Comparison of ENCODE assay signal across 20 mouse cellular contexts in genomic region chr13:36087427-36087826, GRCm38 (mm10). TPM values are rescaled to one million over a fixed set of nuclear protein-coding genes. Genes with fewer than 3 reads are reported as not detected.
DNase-seq lines count a peak whose midpoint lies in the region; ATAC-seq lines count a peak whose summit lies in the region.
"Had no signal": no experiment of that assay in that cellular context is flagged by ENCODE, and none has a peak within 500 bp of the region (broad histone marks: within the 10 kb centered on the region; RNA-seq: fewer than 3 reads in every experiment).

No protein-coding gene starts in this region.

- peak; percentile 53 for DNase-seq in c-Kit-positive CD71-positive TER-119-positive erythroid progenitor cells, embryonic 14.5 days (ENCODE audit: low spot score)
- no peak for DNase-seq in left cerebral cortex, adult 18-20 months (ENCODE audit: low spot score in 2 of 2)
- no peak for DNase-seq in ovary, adult 18-20 months (ENCODE audit: low spot score)
- DNase-seq in right cerebral cortex, adult 18-20 months: no peak
- DNase-seq: adrenal gland, postnatal 10 days; cerebellum, adult 18-20 months; cerebellum, adult 9-11 months; cerebellum, postnatal 36 days; forebrain, postnatal 0 days; gastrocnemius, postnatal 14 days; heart, adult 2 months had no signal

- no peaks in the 10 kb centered on the region for H3K9me3 ChIP-seq in liver, embryonic 15.5 days (replicated peaks)
- H3K9me3 ChIP-seq: embryonic facial prominence, embryonic 10.5 days; forebrain, embryonic 12.5 days; heart, embryonic 15.5 days; hindbrain, embryonic 10.5 days had no signal

- no peak overlapping the region for H3K4me3 ChIP-seq in liver, embryonic 15.5 days (replicated peaks)
- H3K4me3 ChIP-seq: embryonic facial prominence, embryonic 10.5 days; forebrain, embryonic 12.5 days; heart, adult 2 months; heart, embryonic 15.5 days; hindbrain, embryonic 10.5 days had no signal

- peak overlapping the region; percentile 56 for H3K4me2 ChIP-seq in liver, embryonic 15.5 days
- H3K4me2 ChIP-seq: forebrain, embryonic 12.5 days; heart, embryonic 11.5 days; heart, embryonic 15.5 days; hindbrain, embryonic 14.5 days had no signal

- H3K27ac ChIP-seq in liver, embryonic 15.5 days (replicated peaks): peak overlapping the region; percentile 88
- H3K27ac ChIP-seq: embryonic facial prominence, embryonic 10.5 days; forebrain, embryonic 12.5 days; heart, adult 2 months; heart, embryonic 15.5 days; hindbrain, embryonic 10.5 days; hindbrain, embryonic 14.5 days had no signal

- H3K9ac ChIP-seq in liver, embryonic 15.5 days: no peak overlapping the region
- H3K9ac ChIP-seq: forebrain, embryonic 12.5 days; forebrain, postnatal 0 days; heart, embryonic 15.5 days; hindbrain, embryonic 14.5 days had no signal

- peaks cover 59% of the 10 kb centered on the region for H3K4me1 ChIP-seq in liver, embryonic 15.5 days (replicated peaks)
- H3K4me1 ChIP-seq: forebrain, embryonic 12.5 days; hindbrain, embryonic 10.5 days had no signal

- H3K36me3 ChIP-seq in liver, embryonic 15.5 days (replicated peaks): peaks cover 25% of the 10 kb centered on the region
- H3K36me3 ChIP-seq: embryonic facial prominence, embryonic 10.5 days had no signal

- 30% methylated on average over 2 of the region's 2 CpGs for WGBS in liver, embryonic 15.5 days (ENCODE audit: insufficient replicate concordance)

- peak; percentile 55 for ATAC-seq in erythroid progenitor cell, adult 5-6 weeks (replicated peaks; ENCODE audit: low FRiP score, poor library complexity, severe bottlenecking)
- ATAC-seq in liver, embryonic 15.5 days (ENCODE audit: insufficient read depth): peak; percentile 59
- ATAC-seq in megakaryocyte-erythroid progenitor cell, adult 5-6 weeks (replicated peaks; ENCODE audit: low FRiP score, low TSS enrichment, poor library complexity, severe bottlenecking): peak; percentile 44
- ATAC-seq: forebrain, postnatal 0 days had no signal

- no peaks in the 10 kb centered on the region for H3K27me3 ChIP-seq in liver, embryonic 15.5 days
- H3K27me3 ChIP-seq: forebrain, embryonic 12.5 days; heart, embryonic 15.5 days had no signal

RNA-seq across cellular contexts. Expression of gene Fars2, which starts 29.8 kb away (rescaled TPM):
- total RNA-seq in erythroid progenitor cell, adult 5-6 weeks (2015; ENCODE audit: low replicate concordance): 21.3 and 23.5 TPM in 2 replicates
- total RNA-seq in erythroid progenitor cell, adult 5-6 weeks (2017; ENCODE audit: low replicate concordance): 35.8 and 44.8 TPM in 2 replicates
- polyA plus RNA-seq in liver, embryonic 15.5 days (2015; fragmentation: Nextera tagmentation; extraction: Ambion mirVana): 26.7 and 28.3 TPM in 2 replicates
- total RNA-seq in megakaryocyte-erythroid progenitor cell, adult 5-6 weeks (2014; fragmentation: Nextera tagmentation): 53.3 and 54.5 TPM in 2 replicates
- total RNA-seq in megakaryocyte-erythroid progenitor cell, adult 5-6 weeks (2017): 55.2 and 110 TPM in 2 replicates
- 10 to 100 TPM; 39.5 to 43.8 TPM for total RNA-seq in left cerebral cortex, adult 18-20 months (2021)

RNA-seq across cellular contexts. Expression of gene Lyrm4, which starts 29.9 kb away (rescaled TPM):
- total RNA-seq in erythroid progenitor cell, adult 5-6 weeks (2015; ENCODE audit: low replicate concordance): 8.8 and 9.4 TPM in 2 replicates
- 2.4 and 9.2 TPM in 2 replicates for total RNA-seq in erythroid progenitor cell, adult 5-6 weeks (2017; ENCODE audit: low replicate concordance)
- polyA plus RNA-seq in liver, embryonic 15.5 days (2015; fragmentation: Nextera tagmentation; extraction: Ambion mirVana): 18.4 and 19.5 TPM in 2 replicates
- total RNA-seq in megakaryocyte-erythroid progenitor cell, adult 5-6 weeks (2014; fragmentation: Nextera tagmentation): 22.8 and 37.9 TPM in 2 replicates
- 30.8 and 45.3 TPM in 2 replicates for total RNA-seq in megakaryocyte-erythroid progenitor cell, adult 5-6 weeks (2017)
- 10 to 100 TPM; 23.6 to 24.2 TPM for total RNA-seq in left cerebral cortex, adult 18-20 months (2021)
